Comparison of ENCODE assay signal across 8 mouse cellular contexts in genomic region chr12:16894396-16895220, GRCm38 (mm10). TPM values are rescaled to one million over a fixed set of nuclear protein-coding genes. Genes with fewer than 3 reads are reported as not detected.
DNase-seq lines count a peak whose midpoint lies in the region; ATAC-seq lines count a peak whose summit lies in the region.

Gene Rock2, plus strand, starts transcription at chr12:16894895.

- H3K9me3 ChIP-seq in hindbrain, embryonic 14.5 days (ENCODE audit: control insufficient read depth, low read length) = no peaks in the 10 kb centered on the region

- ATAC-seq in hindbrain, embryonic 14.5 days (ENCODE audit: low FRiP score) = peak; percentile 93

- no peaks in the 10 kb centered on the region for H3K27me3 ChIP-seq in hindbrain, embryonic 14.5 days (ENCODE audit: control insufficient read depth, insufficient read depth, low read length)

- H3K9ac ChIP-seq in hindbrain, embryonic 14.5 days = peak within 1 kb of the TSS; percentile 79

- H3K4me3 ChIP-seq in hindbrain, embryonic 14.5 days (replicated peaks; ENCODE audit: low read length) = peak within 1 kb of the TSS; percentile 80

- under 1% methylated on average over 100 of the region's 130 CpGs for WGBS in hindbrain, embryonic 14.5 days

- H3K36me3 ChIP-seq in hindbrain, embryonic 14.5 days (replicated peaks; ENCODE audit: control insufficient read depth, insufficient read depth) = no peaks in the 10 kb centered on the region

- peak; percentile 71 for DNase-seq in WW6 (ENCODE audit: low read depth, low spot score)
- DNase-seq in cerebellum, postnatal 36 days = peak; percentile 84 to 89
- peak; percentile 70 to 77 for DNase-seq in frontal cortex, postnatal 36 days (ENCODE audit: low spot score in 2 of 2)
- DNase-seq in hindbrain, embryonic 14.5 days (ENCODE audit: low spot score) = peak; percentile 83
- peak; percentile 78 to 83 for DNase-seq in left cerebral cortex, adult 18-20 months (ENCODE audit: low spot score in 2 of 2)
- peak; percentile 88 to 93 for DNase-seq in lung, postnatal 4 days
- peak; percentile 86 for DNase-seq in retina, embryonic 14.5 days (ENCODE audit: low spot score)
- DNase-seq in thymus, postnatal 36 days = peak; percentile 85 to 88

- H3K4me2 ChIP-seq in hindbrain, embryonic 14.5 days (replicated peaks) = peak within 1 kb of the TSS; percentile 82

- H3K4me1 ChIP-seq in hindbrain, embryonic 14.5 days (replicated peaks; ENCODE audit: control insufficient read depth, insufficient read depth, low read length) = peaks cover 32% of the 10 kb centered on the region

- H3K27ac ChIP-seq in hindbrain, embryonic 14.5 days = peak within 1 kb of the TSS; percentile 92

RNA-seq across cellular contexts. Expression of gene Rock2, which starts in this region (rescaled TPM):
- polyA plus RNA-seq in hindbrain, embryonic 14.5 days (2014; fragmentation: Nextera tagmentation; extraction: Ambion mirVana) = 15.7 and 17.6 TPM in 2 replicates
- 100 to 1,000 TPM; 148 to 161 TPM for total RNA-seq in left cerebral cortex, adult 18-20 months (2021)

Comparison
In these comparisons a context has a peak if more than half of its experiments do, and no peak if none do; other contexts are left out.
1. Peak in every context shown above with its lines: DNase-seq, ATAC-seq, H3K4me3 ChIP-seq and H3K27ac ChIP-seq.